Mouse (Mus musculus): Measurements from ENCODE around the gene Gm49378. TPM values are rescaled to one million over a fixed set of nuclear protein-coding genes. Genes with fewer than 3 reads are reported as not detected.

Gene Gm49378
- total RNA-seq, 2 experiments from 2014 or later: 3.0 to 3.4 TPM

- DNase-seq (ENCODE audit: low spot score): peak; percentile 77
- intact Hi-C loops (cut with DNase I): loop anchor here (5.0 kb wide), 1 partner anchor 37 kb away; the partner anchor contains the start of genes Gmpr2 and Nedd8
These were observed 2.1 kb downstream of the Gm49378 start, which contains the start of gene Ipo4 for GRCm38 (mm10) chr14:55635523-55636007. Gene Ipo4, minus strand, starts transcription at chr14:55635957.

GRCm38 (mm10) chr14:55634874-55635522, 2.7 kb downstream of the Gm49378 start:
- no peak for DNase-seq (ENCODE audit: low spot score)
- intact Hi-C loops (cut with DNase I): loop anchor here (5.0 kb wide), 1 partner anchor 37 kb away; the partner anchor contains the start of genes Gmpr2 and Nedd8

- intact Hi-C loops (cut with DNase I): loop anchor here (2.0 to 5.0 kb wide), 2 partner anchors 113 to 128 kb away; partner anchors contain the start of gene Cideb
- no peak for DNase-seq (ENCODE audit: low spot score)
These were observed 8.4 kb downstream of the Gm49378 start for GRCm38 (mm10) chr14:55629312-55629711.

- no peak for DNase-seq (ENCODE audit: low spot score)
- intact Hi-C loops (cut with DNase I): loop anchor here (2.0 to 5.0 kb wide), 2 partner anchors 115 to 129 kb away; partner anchors contain the start of gene Cideb
These were observed 9.4 kb downstream of the Gm49378 start for GRCm38 (mm10) chr14:55628077-55628827.

DNA sequence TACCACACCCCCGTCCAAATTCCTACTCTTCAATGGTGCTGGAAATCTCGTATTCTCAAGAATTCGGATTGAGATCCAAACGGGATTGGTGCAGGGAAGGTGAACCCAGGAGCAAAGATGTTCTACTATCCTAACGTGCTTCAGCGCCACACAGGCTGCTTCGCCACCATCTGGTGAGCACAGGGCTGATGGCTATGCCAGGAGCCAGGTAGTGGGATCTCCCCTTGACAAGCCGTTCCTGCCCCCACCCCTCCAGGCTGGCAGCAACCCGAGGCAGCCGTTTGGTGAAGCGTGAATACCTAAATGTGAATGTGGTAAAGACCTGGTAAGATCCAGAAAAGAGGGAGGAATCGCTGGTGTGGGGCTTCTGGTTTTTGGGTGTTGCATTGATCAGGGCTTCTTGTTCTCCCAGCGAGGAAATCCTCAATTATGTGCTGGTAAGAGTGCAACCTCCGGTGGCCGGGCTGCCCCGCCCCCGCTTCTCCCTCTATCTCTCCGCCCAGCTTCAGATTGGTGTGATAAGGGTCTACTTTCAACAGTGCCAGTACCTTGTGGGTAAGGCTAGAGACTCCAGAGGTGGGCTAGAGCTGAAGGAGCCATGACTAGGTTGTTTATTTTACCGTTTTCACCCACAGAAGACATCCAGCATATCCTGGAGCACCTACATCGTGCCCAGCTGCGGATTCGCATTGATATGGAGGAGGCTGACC, 19.1 kb downstream of the Gm49378 start:
- DNase-seq (ENCODE audit: low spot score): no peak
- intact Hi-C loops (cut with DNase I): no loop called here

DNA sequence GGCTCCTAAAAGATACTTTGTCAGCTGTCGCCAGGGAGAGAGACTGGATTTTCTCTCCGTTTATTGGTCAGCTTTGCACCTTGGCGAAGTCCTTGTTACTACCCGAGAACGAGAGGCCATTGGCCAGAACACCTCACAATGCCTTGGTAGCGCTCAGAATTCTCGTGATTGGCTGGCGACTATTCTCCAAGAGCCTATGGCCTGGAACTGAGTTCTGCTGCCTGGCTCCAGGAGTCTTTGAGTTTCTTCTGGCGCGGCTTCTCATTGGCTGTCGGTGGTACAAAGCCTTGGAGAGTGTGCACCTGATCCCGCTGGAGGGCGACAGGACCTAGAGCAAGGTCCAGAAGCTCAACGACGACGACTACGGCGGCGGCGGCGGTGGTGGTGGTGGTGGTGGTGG, 19.9 kb downstream of the Gm49378 start, which contains the start of gene Rec8:
TSS of gene Rec8 (plus strand) at position 216 of the 400 bp plus-strand sequence.
- DNase-seq (ENCODE audit: low spot score): no peak
- intact Hi-C loops (cut with DNase I): no loop called here

DNA sequence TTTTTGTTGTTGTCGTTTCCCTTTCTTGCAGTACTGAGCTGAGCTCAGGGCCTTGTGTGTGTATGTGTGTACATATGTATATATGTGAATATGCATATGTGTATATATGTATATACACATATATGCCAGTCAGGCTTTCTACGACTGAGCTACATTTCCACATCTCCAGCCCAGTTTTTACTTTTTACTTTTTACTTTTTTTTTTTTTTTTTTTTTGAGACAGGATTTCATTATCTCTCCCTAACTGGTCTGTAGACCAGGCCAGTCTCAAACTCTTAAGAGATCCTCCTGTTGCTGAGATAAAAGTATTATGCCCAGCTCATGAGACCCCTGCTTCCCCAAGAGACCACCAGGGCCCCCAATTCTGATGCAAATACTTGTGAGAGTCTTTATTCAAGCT, 20.9 kb downstream of the Gm49378 start:
- intact Hi-C loops (cut with DNase I): no loop called here
- no peak for DNase-seq (ENCODE audit: low spot score)

DNA sequence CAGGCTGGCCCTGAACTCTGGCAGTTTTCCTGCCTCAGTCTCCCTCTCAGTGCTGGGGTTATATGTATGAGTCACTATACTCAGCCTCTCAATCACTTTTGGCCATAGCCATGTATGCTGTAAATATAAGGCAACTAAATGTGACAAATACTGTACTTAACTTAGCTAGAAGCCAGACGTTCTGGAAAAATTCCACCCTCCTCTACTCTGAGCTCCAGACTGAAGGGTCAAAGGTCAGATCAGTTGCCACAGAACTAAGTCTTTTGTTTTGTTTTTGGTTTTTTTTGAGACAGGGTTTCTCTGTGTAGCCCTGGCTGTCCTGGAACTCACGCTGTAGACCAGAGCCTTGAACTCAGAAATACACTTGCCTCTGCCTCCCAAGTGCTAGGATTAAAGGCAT, 21.8 kb downstream of the Gm49378 start:
- intact Hi-C loops (cut with DNase I): no loop called here
- DNase-seq (ENCODE audit: low spot score): no peak

DNA sequence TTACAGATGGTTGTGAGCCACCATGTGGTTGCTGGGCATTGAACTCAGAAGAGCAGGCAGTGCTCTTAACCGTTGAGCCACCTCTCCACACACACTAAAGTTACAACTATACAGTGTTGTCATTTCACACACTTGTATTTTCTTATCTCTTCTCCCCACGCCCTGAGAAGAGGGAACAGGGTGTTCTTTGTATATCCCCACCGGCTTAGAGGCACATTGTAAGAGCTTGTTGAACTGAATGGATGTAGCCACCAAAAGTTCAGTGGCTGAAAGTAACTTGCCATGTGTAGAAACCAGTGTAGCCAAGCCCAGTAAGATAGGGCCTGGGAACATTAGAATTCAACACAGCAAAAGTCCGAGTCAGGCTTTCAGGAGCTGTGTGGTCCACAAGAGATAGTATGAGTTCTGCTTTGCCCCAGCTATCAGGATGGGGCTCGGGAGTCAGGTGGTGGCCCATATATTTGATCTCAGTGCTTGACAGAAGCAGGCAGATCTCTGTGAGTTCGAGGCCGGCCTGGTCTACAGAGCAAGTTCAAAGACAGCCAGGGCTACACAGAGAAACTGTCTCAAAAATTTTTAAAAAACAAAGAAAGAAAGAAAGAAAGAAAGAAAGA, 23.0 kb downstream of the Gm49378 start:
- no peak for DNase-seq (ENCODE audit: low spot score)
- intact Hi-C loops (cut with DNase I): no loop called here

- DNase-seq (ENCODE audit: low spot score): no peak
- intact Hi-C loops (cut with DNase I): no loop called here
These were observed 24.3 kb downstream of the Gm49378 start for GRCm38 (mm10) chr14:55613346-55613745.

DNA sequence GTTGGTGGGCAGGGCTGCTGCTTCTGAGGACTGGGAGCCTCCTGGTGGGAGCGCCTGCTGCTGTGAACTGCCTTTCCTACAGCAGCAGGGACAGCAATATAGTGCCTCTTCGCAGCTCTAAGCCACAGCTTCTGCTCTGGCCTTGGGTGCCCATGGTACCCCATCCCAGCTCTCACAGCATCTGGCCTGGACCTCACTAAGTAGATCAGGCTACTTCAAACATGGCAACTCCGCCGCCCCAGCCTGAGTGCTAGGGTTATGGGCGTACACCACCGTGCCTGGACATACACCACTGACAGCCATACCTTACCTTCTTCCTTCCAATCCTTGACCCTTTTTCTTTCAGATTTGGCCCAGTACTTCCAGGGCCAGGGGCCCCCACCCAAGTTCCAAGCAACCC, 29.4 kb downstream of the Gm49378 start:
- intact Hi-C loops (cut with DNase I): no loop called here
- no peak for DNase-seq (ENCODE audit: low spot score)

GRCm38 (mm10) chr14:55605743-55606459, 31.8 kb downstream of the Gm49378 start:
- DNase-seq (ENCODE audit: low spot score): no peak
- intact Hi-C loops (cut with DNase I): no loop called here

DNA sequence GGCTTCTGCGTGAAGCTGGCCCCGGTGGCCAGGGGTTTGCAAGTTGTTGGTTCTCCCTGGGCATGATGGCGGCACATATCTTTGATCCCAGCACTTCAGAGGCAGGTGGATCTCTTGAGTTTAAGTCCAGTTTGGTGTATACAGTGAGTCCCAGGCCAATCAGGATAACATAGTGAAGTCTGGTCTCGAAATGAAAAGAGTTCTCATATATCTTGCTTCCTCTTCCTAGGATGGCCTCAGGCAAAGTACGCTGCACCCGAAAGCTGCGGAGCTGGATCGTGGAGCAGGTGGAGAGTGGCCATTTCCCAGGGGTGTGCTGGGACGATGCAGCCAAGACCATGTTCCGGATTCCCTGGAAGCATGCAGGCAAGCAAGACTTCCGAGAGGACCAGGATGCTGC, 32.9 kb downstream of the Gm49378 start:
- DNase-seq (ENCODE audit: low spot score): no peak
- intact Hi-C loops (cut with DNase I): loop anchor here (5.0 kb wide), 2 partner anchors 43 to 108 kb away; partner anchors contain the start of genes A730061H03Rik and Dcaf11

DNA sequence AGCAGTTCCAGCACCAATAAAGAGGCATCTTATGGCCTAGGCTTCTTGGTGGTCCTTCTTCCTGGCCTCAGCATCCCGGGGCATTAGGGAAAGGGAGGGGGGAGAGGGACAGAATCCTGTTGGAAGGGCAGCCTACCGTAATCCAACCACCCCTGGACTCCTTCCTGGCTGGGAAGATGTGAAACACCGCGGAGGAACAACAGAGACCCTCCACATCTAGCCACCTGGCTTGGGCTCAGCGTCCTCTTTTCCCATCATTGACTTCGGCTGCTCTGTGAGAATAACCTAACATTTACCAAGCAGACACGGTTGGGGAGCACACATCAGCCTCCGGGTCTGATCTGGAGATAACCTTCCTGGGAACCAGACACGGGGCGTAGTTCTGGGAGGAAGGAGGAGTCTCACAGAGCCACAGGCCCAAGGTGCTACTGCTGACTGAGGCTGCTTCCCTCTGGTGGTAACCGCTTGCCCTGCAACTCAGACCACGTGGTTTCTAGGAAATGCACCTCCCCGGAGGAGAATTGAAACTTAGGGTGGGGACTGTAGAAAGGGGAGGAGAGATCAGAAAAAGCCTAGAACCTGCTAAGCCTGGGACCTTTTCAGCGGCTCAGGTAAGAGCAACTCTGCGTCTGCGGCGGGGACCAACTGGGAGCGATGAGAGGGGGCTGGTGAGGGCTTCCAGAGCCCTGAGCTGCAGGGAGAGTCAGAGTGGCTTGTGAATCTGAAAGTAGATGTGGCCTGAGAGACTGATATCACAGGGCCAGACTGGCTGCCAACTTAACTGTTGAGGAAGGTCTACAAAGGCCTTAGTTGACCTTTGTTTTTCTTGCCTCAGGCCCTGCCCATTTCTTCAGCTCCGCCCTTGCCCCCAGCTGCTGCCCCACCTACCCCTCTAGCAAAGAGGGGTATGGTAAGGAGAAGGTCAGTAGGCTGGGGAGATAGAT, 33.8 kb downstream of the Gm49378 start:
- DNase-seq (ENCODE audit: low spot score): peak; percentile 87
- intact Hi-C loops (cut with DNase I): loop anchor here (1.0 to 5.0 kb wide), 3 partner anchors 12 to 107 kb away; partner anchors contain the start of genes A730061H03Rik and Dcaf11

GRCm38 (mm10) chr14:55603271-55603632, 34.4 kb downstream of the Gm49378 start, which contains the start of gene Irf9:
Gene Irf9, plus strand, starts transcription at chr14:55603571.
- intact Hi-C loops (cut with DNase I): loop anchor here (1.0 to 5.0 kb wide), 3 partner anchors 11 to 106 kb away; partner anchors contain the start of genes A730061H03Rik and Dcaf11

GRCm38 (mm10) chr14:55598521-55599390, 38.9 kb downstream of the Gm49378 start:
- intact Hi-C loops (cut with DNase I): no loop called here
- no peak for DNase-seq (ENCODE audit: low spot score)

More at GRCm38 (mm10) chr14:55603271-55603632, 34.4 kb downstream of the Gm49378 start, which contains the start of gene Irf9:
- DNase-seq (ENCODE audit: low spot score): no peak
